Mouse (Mus musculus) small intestine, adult 2 months (tissue): ENCODE measurements around the gene Ankrd2. TPM values are rescaled to one million over a fixed set of nuclear protein-coding genes. Genes with fewer than 3 reads are reported as not detected.

Experiments used
- H3K27ac ChIP-seq: fragments of 200-500 bp; 2 replicates; pipeline ENCODE4 v1.5.1; 2012; ENCODE audit warnings: low read depth, low read length, control low read depth, inconsistent platforms; ENCODE audit not compliant: insufficient read depth
- H3K27me3 ChIP-seq: fragments of 200-500 bp; 2 replicates; pipeline ENCODE4 v1.6.1; 2012; ENCODE audit warnings: mild to moderate bottlenecking, moderate library complexity, low read length, inconsistent platforms; ENCODE audit not compliant: control insufficient read depth, insufficient read depth
- H3K36me3 ChIP-seq: fragments of 200-500 bp; 2 replicates; pipeline ENCODE4 v1.6.1; 2012; ENCODE audit warnings: mild to moderate bottlenecking, low read length, control low read depth, inconsistent platforms; ENCODE audit not compliant: control insufficient read depth, insufficient read depth
- H3K4me1 ChIP-seq: fragments of 200-500 bp; 2 replicates; pipeline ENCODE4 v1.6.1; 2012; ENCODE audit warnings: low read length, inconsistent platforms, mixed read lengths; ENCODE audit not compliant: control insufficient read depth, insufficient read depth, insufficient read length
- H3K4me3 ChIP-seq: fragments of 200-500 bp; 2 replicates; pipeline ENCODE4 v1.5.1; 2012; ENCODE audit warnings: low read depth, mild to moderate bottlenecking, control low read depth, inconsistent platforms, low read length, moderate library complexity
- CTCF ChIP-seq: fragments of 200-500 bp; IDR thresholded peaks from 2 replicates; pipeline ENCODE4 v1.5.1; 2012; ENCODE audit warnings: low read depth, mild to moderate bottlenecking, control low read depth, inconsistent platforms, low read length, moderate library complexity, mixed read lengths; ENCODE audit not compliant: insufficient replicate concordance, insufficient read length; ENCODE audit errors: extremely low read depth
- POLR2A ChIP-seq: fragments of 200-500 bp; IDR thresholded peaks from 2 replicates; pipeline ENCODE4 v1.6.1; 2012; ENCODE audit warnings: low read depth, mild to moderate bottlenecking, control low read depth, inconsistent platforms, low read length, moderate library complexity
- WGBS: fragments of 180-500 bp; shearing (Covaris S2); methylation state at CpG from one replicate; pipeline ENCODE4 v1.1.7; 2018; 5-methylcytosine and 5-hydroxymethylcytosine counted together
- polyA plus RNA-seq: library from polyadenylated mRNA; depleted of rRNA; stranded (reverse); fragments of >200 nt; gene quantifications from 2 replicates; pipeline ENCODE4 v1.2.3, GENCODE M21; 2012

The Ankrd2 gene
- polyA plus RNA-seq, 1 experiment: not detected

DNA sequence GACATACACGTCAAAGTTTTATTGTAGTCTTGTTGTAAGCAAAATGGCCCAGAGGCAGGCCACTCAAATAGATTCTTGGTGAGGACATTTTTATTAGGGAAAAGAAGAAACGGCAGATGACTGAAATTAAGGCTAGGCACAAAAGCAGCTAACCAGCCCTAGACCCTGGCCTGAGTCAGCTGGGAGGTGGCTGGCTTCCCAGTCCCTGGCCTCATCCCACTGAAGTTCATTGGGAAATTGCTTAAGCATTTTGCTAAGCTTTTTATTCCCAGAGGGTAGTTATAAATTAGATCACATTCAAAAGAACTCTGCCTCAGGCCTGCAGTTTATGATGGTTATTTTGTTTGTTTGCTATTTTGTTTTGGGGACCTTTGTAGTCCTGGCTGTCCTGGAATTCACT is 20.1 kb downstream of the Ankrd2 start:
- Histone ChIP-seq H3K4me3 (no peak overlapping the region), H3K36me3 (no peaks in the 10 kb centered on the region), H3K27me3 (no peaks in the 10 kb centered on the region), H3K27ac (no peak overlapping the region), H3K4me1 (no peaks in the 10 kb centered on the region)
- WGBS: 86% methylated on average over 2 of the region's 2 CpGs
- no peak for TF ChIP-seq CTCF
- TF ChIP-seq POLR2A: no peak

DNA sequence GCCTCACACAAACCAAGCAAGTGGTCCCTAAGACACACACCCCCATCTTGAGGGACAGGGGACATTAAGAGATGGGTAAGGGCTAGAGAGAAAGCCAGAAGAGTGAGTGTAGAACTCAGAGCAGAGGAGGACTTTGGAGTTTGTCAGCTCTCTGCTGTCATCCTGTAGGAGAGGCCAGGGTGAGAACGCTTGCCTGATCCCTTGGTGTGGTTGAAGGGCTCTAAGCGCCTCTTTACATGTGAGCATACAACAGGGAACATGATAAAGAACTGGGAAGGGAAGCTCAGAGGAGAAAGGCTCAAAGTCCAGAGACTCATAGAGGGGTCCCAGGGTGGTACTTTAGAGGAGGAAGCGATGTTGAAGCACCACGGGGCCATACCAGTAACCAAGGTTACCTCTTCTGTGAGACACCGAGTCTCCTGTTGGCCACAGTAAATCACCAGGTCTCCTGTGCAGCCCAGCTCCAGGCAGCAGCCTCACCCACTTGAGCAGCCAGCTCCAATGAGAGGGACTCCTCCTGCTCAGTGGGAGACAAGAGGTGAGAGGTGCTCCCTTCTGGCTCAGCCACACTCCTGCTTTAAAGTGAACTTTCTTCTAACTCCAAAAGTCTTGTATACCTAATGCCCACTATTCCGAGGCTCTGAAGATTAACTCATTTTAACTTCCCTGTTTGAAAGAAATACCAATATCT is 21.1 kb downstream of the Ankrd2 start:
- Histone ChIP-seq H3K4me3 (no peak overlapping the region), H3K36me3 (no peaks in the 10 kb centered on the region), H3K27me3 (no peaks in the 10 kb centered on the region), H3K4me1 (no peaks in the 10 kb centered on the region), H3K27ac (no peak overlapping the region)
- TF ChIP-seq POLR2A (no peak), CTCF (no peak)
- 68% methylated on average over 6 of the region's 6 CpGs for WGBS

DNA sequence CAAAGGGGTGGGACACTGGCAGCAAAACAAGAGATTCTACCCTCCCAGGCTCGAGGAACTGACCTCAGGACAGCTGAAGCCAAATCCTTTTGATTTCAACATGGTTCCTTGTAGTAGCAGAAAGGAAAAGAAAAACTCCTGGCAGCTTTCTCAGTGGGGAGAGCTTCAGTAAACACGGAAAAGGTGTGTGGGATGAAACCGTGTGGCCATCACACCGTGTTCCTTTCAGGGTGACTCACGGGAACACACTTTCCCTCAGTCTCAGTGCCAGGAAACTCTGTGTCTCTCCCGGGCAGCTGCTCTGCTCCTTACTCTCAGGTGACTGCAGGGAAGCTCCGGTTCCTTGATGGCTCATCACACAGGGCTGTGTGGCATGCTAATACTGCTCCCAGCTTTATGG is 22.6 kb downstream of the Ankrd2 start:
- H3K4me3 ChIP-seq: no peak overlapping the region
- no peak overlapping the region for H3K27ac ChIP-seq
- TF ChIP-seq CTCF (no peak), POLR2A (no peak)
- no peaks in the 10 kb centered on the region for H3K4me1 ChIP-seq
- WGBS: 23% methylated on average over 7 of the region's 7 CpGs
- no peaks in the 10 kb centered on the region for H3K36me3 ChIP-seq
- no peaks in the 10 kb centered on the region for H3K27me3 ChIP-seq

DNA sequence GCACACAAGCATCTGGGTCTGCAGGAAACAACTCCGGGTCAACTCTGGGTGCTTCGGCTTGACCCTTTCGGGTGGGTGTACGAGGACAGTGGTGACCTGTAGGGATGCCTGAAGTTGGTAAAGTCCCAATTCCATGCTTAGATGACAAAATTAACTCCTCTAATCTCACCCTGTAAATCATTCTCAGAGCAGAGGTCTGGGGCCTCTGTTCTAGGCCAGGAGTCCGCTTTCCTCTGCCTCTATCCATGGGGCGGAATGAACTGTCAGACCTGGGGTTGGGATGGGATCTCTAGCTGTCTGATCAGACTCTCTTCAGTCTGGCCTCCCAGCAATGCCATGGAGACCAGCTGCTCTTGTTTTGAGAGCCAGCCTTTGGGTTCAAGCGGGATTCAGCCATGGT is 25.6 kb downstream of the Ankrd2 start:
- Histone ChIP-seq H3K27ac (no peak overlapping the region), H3K36me3 (no peaks in the 10 kb centered on the region), H3K4me3 (no peak overlapping the region), H3K27me3 (no peaks in the 10 kb centered on the region), H3K4me1 (no peaks in the 10 kb centered on the region)
- 91% methylated on average over 7 of the region's 7 CpGs for WGBS
- TF ChIP-seq POLR2A: no peak

DNA sequence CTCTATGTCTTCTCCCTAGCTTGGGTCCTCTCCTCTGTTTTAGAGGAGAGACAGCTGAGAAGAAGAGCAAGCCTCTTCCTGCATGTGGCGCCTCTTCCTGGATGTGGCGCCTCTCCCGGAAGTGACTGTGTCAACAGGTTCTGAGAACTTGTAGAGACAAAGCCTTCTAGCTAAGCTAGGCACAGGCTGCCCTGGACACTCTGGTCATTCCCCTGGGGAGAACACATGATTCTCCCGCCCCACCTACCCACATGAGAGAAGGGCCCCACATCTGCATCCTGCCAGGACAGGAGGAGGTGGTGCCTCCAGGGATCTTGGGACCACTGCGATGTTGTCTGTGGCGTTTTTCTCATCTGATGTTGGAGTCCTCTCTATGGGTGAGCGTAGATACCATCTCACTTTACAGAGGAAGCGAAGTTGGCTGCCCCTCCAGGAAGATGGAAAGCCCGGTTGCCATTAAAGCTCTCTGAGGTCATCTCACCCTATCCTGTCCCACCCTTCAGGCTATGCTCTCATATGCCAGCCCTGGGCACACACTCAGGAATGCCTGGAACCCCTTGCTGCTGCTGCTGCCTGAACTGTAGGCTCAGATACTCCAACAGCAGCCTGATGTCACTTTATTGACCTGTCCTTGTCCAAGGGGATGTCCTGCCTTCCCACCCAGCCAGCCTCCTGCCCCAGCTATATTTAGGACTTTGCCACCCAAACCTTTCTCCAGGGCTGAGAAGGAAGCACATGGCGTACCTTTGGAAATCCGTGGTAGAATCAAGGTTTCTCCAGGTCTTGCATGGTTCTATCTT is 32.8 kb downstream of the Ankrd2 start:
- TF ChIP-seq POLR2A (no peak), CTCF (no peak)
- no peak overlapping the region for H3K27ac ChIP-seq
- no peaks in the 10 kb centered on the region for H3K36me3 ChIP-seq
- 82% methylated on average over 11 of the region's 11 CpGs for WGBS
- no peak overlapping the region for H3K4me3 ChIP-seq
- H3K27me3 ChIP-seq: no peaks in the 10 kb centered on the region
- H3K4me1 ChIP-seq: peaks cover 8% of the 10 kb centered on the region; the same call in 1 of the 2 replicates

DNA sequence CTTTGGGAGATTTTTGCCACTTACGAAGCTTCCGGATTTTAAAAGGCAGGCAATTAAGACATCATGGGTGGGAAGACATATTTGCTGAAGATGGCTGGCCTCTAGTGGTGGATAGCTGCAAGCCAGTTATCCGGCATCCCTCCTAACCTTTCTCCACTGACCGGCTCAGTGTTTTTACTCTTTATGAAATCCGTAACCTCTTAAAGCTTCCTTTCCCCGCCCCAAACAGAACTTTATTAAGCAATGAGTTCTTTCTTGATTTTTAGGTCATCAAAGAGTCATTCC is 33.4 kb downstream of the Ankrd2 start:
- Histone ChIP-seq H3K4me1 (peaks cover 8% of the 10 kb centered on the region; the same call in 1 of the 2 replicates), H3K36me3 (no peaks in the 10 kb centered on the region), H3K27ac (no peak overlapping the region), H3K27me3 (no peaks in the 10 kb centered on the region), H3K4me3 (no peak overlapping the region)
- WGBS: 65% methylated on average over 6 of the region's 6 CpGs
- TF ChIP-seq CTCF (no peak), POLR2A (no peak)

DNA sequence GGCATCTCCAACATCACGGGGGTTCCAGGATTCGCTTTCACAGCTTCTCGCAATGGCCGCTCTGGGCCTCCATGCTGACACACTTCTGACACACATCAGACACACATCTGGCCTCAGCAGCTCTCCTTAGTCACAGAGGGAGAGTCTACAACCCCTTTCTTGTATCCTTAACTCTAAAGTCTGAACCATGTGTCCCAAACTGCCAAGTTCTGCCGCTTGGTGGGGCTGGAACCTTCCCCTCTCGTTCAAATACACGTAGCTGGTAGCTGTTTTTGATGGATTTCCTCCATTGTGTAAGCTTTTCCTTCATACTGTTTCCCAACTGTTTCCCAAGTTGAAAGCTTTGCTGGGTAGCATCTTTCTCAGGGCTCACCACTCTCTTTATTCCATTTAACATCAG is 35.4 kb downstream of the Ankrd2 start:
- no peak overlapping the region for H3K27ac ChIP-seq
- H3K27me3 ChIP-seq: no peaks in the 10 kb centered on the region
- peaks cover 8% of the 10 kb centered on the region; the same call in 1 of the 2 replicates for H3K4me1 ChIP-seq
- no peaks in the 10 kb centered on the region for H3K36me3 ChIP-seq
- 86% methylated on average over 7 of the region's 7 CpGs for WGBS
- no peak overlapping the region for H3K4me3 ChIP-seq
- TF ChIP-seq CTCF (no peak), POLR2A (no peak)
